Mouse (Mus musculus): ENCODE results near the gene Clec9a.

GRCm38 (mm10) chr6:129425812-129426211 is 17.1 kb downstream of the Clec9a start:
- TF ChIP-seq CTCF (conservative IDR thresholded peaks at IDR 0.05 in 1 of 2, IDR thresholded peaks at IDR 0.05 in 1 of 2; ENCODE audit: low read depth in 2 of 2, low read length in 2 of 2) (no peak), POLR2A (IDR thresholded peaks at IDR 0.05; ENCODE audit: low read depth, low read length) (no peak), CHD2 (IDR thresholded peaks at IDR 0.05; ENCODE audit: low read length) (no peak), HCFC1 (IDR thresholded peaks at IDR 0.05; ENCODE audit: low read depth, low read length) (no peak), EP300 (IDR thresholded peaks at IDR 0.05; ENCODE audit: low read length) (no peak), ELF1 (IDR thresholded peaks at IDR 0.05; ENCODE audit: low read depth, low read length) (no peak), USF1 (IDR thresholded peaks at IDR 0.05; ENCODE audit: low read depth, low read length) (no peak), E2F4 (IDR thresholded peaks at IDR 0.05; ENCODE audit: insufficient replicate concordance, low read depth, low read length) (no peak), MYC (IDR thresholded peaks at IDR 0.05; ENCODE audit: low read depth, low read length) (no peak), ETS1 (conservative IDR thresholded peaks at IDR 0.05; ENCODE audit: low read depth, low read length) (no peak), GABPA (IDR thresholded peaks at IDR 0.05; ENCODE audit: insufficient replicate concordance, low read depth, low read length) (no peak)
